Mouse (Mus musculus) CD8-positive naive resting alpha-beta T cell, adult 2 months (primary cell): ENCODE measurements around the gene Mmrn2.
A peak's percentile ranks its signal among the peaks of the same experiment; 100 is the strongest.
"Not testable (repeated sequence)": the region's sequence is repeated elsewhere in the genome, so short reads cannot be mapped to it uniquely, and the experiment has no call there.

Source experiments
- DNase-seq, 2 experiments: peaks; one replicate each; pipeline ENCODE4 v3.0.0; 2022; ENCODE audit warnings: low read depth in 2 of 2, low spot score in 2 of 2

Gene Mmrn2

GRCm38 (mm10) chr14:34401135-34401534, 25.9 kb downstream of the Mmrn2 start:
- peak; percentile 65 to 78 for DNase-seq

- no peak for DNase-seq
These were observed 27.6 kb downstream of the Mmrn2 start for GRCm38 (mm10) chr14:34402871-34403270.

- DNase-seq = no peak
These were observed 28.2 kb downstream of the Mmrn2 start for GRCm38 (mm10) chr14:34403424-34403823.

- no peak for DNase-seq
These were observed 35.5 kb downstream of the Mmrn2 start for GRCm38 (mm10) chr14:34410716-34411115.

GRCm38 (mm10) chr14:34412164-34412896, 37.1 kb downstream of the Mmrn2 start:
- no peak for DNase-seq

GRCm38 (mm10) chr14:34416946-34417345, 41.7 kb downstream of the Mmrn2 start:
- not testable (repeated sequence) for DNase-seq

- no peak for DNase-seq
These were observed 42.2 kb downstream of the Mmrn2 start for GRCm38 (mm10) chr14:34417501-34417900.

- DNase-seq = no peak
These were observed 45.8 kb downstream of the Mmrn2 start for GRCm38 (mm10) chr14:34421078-34421477.

GRCm38 (mm10) chr14:34428274-34428673, 53.0 kb downstream of the Mmrn2 start:
- DNase-seq = no peak

GRCm38 (mm10) chr14:34429069-34429468, 53.8 kb downstream of the Mmrn2 start:
- no peak for DNase-seq

GRCm38 (mm10) chr14:34440526-34441066, 65.3 kb downstream of the Mmrn2 start:
- DNase-seq = no peak

- DNase-seq = no peak
These were observed 67.3 kb downstream of the Mmrn2 start for GRCm38 (mm10) chr14:34442531-34442930.

- DNase-seq = no peak
These were observed 69.1 kb downstream of the Mmrn2 start for GRCm38 (mm10) chr14:34444368-34444767.

GRCm38 (mm10) chr14:34444924-34445323, 69.7 kb downstream of the Mmrn2 start:
- DNase-seq = no peak

- no peak for DNase-seq
These were observed 70.1 kb downstream of the Mmrn2 start for GRCm38 (mm10) chr14:34445348-34445747.

GRCm38 (mm10) chr14:34446624-34447023, 71.4 kb downstream of the Mmrn2 start:
- no peak for DNase-seq

- no peak for DNase-seq
These were observed 72.4 kb downstream of the Mmrn2 start for GRCm38 (mm10) chr14:34447659-34448058.

GRCm38 (mm10) chr14:34448398-34448797, 73.1 kb downstream of the Mmrn2 start:
- DNase-seq = no peak

GRCm38 (mm10) chr14:34449807-34450206, 74.5 kb downstream of the Mmrn2 start:
- DNase-seq = no peak

- DNase-seq = no peak
These were observed 75.2 kb downstream of the Mmrn2 start for GRCm38 (mm10) chr14:34450451-34450850.

- no peak for DNase-seq
These were observed 76.6 kb downstream of the Mmrn2 start for GRCm38 (mm10) chr14:34451872-34452271.

- no peak for DNase-seq
These were observed 78.4 kb downstream of the Mmrn2 start for GRCm38 (mm10) chr14:34453648-34454047.
